Mouse (Mus musculus) brain, embryonic 18.5 days (tissue): ENCODE results near the gene Hagh.

Experiments used
- DNase-seq: peaks from one replicate; pipeline ENCODE4 v3.0.0-alpha.2; 2012; ENCODE audit warnings: low read depth, low spot score

The Hagh gene

GRCm38 (mm10) chr17:24902671-24903474 is 62.9 kb downstream of the Hagh start:
- DNase-seq = no peak

GRCm38 (mm10) chr17:24903767-24904166 is 63.8 kb downstream of the Hagh start:
- DNase-seq = no peak

GRCm38 (mm10) chr17:24907591-24907990 is 67.6 kb downstream of the Hagh start:
- no peak for DNase-seq

- DNase-seq = no peak
Measured at GRCm38 (mm10) chr17:24913984-24914383, 74.0 kb downstream of the Hagh start.
